Mouse (Mus musculus) ES-E14 (cell line): ENCODE data around the gene Shq1.

Experiments used
- CHD2 ChIP-seq: IDR thresholded peaks from 2 replicates; pipeline ENCODE4 v1.6.1; 2014; ENCODE audit warnings: mild to moderate bottlenecking, low read depth, low read length, inconsistent platforms
- ZNF384 ChIP-seq: IDR thresholded peaks from 2 replicates; pipeline ENCODE4 v1.6.1; 2012; ENCODE audit warnings: low read depth, low read length, inconsistent platforms

DNA sequence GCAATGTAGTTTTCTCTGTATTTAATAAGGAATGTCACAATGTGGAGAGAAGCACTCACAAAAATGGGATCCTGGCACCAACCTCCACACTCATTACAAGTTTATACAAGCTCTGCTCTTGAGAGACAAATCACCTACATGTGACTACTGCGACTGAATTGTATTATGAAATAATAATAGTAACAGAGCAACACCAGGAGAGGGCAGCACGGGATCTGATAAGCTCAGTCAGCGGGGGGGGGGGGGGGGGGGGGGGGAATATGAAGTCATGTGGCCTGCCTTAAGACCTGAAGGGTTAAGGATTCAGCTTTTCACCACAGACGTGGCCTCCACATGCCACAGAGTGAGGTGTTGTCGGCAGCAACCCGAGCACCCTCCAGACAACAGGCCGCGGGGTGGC lies 60.8 kb downstream of the Shq1 start:
- TF ChIP-seq ZNF384 (no peak), CHD2 (no peak)
